Mouse (Mus musculus): ENCODE data around the gene Cacnb2.
"Not testable (repeated sequence)": the region's sequence is repeated elsewhere in the genome, so short reads cannot be mapped to it uniquely, and the experiment has no call there.

Gene Cacnb2

DNA sequence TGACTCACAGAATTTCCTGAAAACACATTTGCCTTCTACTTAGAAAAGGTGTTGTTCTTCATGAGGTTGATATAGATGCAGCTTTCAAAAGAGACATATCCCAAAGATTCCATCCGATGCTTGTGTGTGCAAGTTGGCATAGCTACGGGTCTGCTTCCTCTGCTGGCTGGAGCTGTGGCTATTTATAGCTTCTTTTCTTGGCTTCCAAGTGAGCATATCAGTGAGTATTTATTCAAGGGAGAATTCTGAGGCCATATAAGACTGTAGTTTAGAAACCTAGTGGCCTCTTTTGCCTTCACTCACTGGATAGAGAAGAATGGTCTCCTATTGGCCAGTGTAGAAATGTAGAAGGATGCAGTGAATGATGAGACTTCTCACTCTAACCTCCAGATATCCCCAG is 38.2 kb downstream of the Cacnb2 start:
- in situ Hi-C loops (cut with MboI; ENCODE audit: unreplicated experiment in 2 of 2), result loop anchor here in 1 of 2 experiments (25.0 kb wide), 1 partner anchor 1229 kb away; no protein-coding TSS in a partner anchor

DNA sequence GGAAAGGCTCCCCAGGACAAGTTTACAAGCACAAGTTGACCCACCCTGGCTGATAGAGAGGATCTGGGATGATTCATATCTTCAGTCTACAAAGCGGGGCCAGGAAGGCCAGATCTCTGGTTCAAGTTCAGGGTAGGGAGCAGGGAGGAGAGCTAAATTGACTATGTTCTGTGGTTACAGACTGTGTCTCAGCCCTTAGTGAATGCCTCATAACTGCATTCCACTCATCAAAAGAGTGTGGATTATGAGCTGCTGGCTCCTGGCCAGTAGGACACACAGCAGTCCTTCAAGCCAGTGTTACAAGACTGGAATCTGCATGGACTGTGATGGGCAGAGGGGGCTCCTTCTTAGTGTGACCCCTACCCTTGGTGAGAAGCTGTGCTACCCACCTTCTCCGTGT is 48.4 kb downstream of the Cacnb2 start:
- in situ Hi-C loops (cut with MboI; ENCODE audit: unreplicated experiment in 2 of 2), result no loop called here

DNA sequence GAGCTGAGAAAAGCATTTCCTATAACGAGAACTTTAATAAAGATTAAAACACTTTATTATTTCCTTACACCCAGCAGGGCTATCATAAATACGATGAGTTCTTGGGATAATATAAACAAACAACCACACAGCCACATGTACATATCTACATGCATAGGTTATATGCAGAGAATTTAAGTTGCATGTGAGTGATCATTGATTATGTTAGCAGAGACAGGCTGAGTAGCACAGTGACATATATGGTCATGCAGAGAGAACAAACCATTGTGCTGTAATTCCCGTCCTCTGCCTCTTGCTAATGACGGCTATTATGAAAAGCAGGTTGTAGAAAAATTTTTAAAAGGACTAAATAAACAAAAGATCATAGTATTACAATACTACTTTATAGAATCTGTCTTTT is 53.8 kb downstream of the Cacnb2 start:
- in situ Hi-C loops (cut with MboI; ENCODE audit: unreplicated experiment in 2 of 2), result no loop called here

GRCm38 (mm10) chr2:14657205-14657844 is 54.4 kb downstream of the Cacnb2 start:
- in situ Hi-C loops (cut with MboI; ENCODE audit: unreplicated experiment in 2 of 2), result no loop called here

DNA sequence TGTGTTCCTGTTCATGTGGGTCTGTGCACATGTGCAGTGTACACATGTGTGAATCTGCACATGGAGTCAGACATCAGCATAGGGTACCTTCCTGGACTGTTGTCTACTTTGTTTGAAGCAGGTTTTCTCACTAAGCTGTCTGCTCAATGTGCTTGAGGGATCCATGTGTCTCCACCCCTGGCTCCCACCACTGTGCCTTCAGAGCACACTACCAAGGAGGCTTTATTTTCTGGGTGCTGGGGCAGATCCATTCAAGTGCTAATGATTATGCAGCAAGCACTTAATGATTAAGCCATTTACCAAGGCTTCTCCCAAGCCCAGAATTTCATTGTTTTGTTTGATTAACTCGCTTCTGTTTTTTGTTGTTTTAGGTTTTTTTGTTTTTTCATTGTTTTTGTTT is 62.3 kb downstream of the Cacnb2 start:
- in situ Hi-C loops (cut with MboI; ENCODE audit: unreplicated experiment in 2 of 2), result no loop called here

DNA sequence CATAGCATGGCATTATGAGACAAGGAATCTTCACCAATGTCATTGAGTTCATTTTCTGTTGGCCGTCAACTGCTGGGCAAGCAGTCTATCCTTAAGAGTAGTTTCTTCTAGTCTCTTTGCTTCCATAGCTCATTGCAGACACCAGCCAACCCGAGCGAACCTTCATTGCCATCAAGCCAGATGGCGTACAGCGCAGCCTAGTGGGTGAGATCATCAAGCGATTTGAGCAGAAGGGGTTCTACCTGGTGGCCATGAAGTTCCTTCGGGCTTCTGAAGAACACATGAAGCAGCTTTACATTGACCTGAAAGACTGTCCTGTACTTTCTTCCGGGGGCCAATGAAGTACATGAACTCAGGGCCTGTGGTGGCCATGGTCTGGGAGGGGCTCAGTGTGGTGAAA is 69.2 kb downstream of the Cacnb2 start:
- in situ Hi-C loops (cut with MboI; ENCODE audit: unreplicated experiment in 2 of 2), result loop anchor here in 1 of 2 experiments (10.0 kb wide), 1 partner anchor 517 kb away; no protein-coding TSS in a partner anchor

DNA sequence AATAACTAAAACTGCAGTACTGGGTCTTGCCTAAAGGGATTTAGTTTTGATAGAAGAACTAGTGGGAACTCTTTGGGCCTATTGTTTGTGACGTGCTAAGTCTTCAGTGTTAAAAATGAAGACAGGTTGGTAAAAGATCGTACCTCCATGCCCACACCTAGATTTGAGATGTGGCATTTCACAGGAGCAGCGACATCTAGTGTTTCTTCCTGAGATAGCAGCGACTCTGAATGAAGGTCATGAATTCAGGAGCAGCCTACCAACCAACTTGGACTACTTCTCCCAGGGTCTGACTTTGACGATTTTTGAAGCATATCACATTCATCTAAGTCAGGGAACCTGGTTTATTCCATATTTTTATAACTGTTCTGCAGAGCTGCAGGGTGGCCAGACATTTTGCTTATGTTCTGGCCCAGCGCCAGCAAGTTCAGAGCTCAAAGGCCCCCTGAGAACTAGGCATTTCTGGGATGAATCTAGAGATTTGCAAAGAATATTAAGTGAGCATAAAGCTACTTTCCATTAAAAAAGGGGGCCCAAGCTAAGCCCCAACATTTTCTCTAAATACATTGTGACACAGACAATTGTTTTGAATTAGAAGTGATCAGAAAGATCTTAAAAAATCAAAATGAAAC is 74.1 kb downstream of the Cacnb2 start:
- in situ Hi-C loops (cut with MboI; ENCODE audit: unreplicated experiment in 2 of 2), result loop anchor here (5.0 to 10.0 kb wide), 4 partner anchors 70 to 522 kb away; no protein-coding TSS in a partner anchor

GRCm38 (mm10) chr2:14684231-14684630 is 81.3 kb downstream of the Cacnb2 start:
- in situ Hi-C loops (cut with MboI; ENCODE audit: unreplicated experiment in 2 of 2), result loop anchor here in 1 of 2 experiments (10.0 kb wide), 1 partner anchor 369 kb away; no protein-coding TSS in a partner anchor

- in situ Hi-C loops (cut with MboI; ENCODE audit: unreplicated experiment in 2 of 2), result loop anchor here (5.0 to 10.0 kb wide), 4 partner anchors 546 to 1408 kb away; no protein-coding TSS in a partner anchor
These were observed 100.2 kb downstream of the Cacnb2 start for GRCm38 (mm10) chr2:14702973-14703645.

DNA sequence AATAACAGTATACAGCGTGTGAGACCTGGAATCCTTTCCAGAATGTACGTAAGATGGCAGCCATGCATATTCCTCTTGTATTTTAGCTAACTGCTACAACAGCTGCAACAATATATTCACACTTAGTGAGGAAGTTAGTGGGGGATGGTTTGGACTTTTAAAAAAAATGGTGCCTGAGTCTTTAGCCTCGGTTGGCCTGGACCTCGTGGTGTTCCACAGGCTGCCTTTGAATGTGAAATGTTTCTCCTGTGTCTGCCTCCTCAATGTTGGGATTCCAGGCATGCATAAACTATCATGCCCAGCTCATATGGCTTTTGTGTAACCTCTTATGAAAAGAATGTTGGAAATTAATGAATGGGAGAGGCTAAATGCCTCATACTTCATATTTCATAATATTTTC is 100.8 kb downstream of the Cacnb2 start:
- in situ Hi-C loops (cut with MboI; ENCODE audit: unreplicated experiment in 2 of 2), result loop anchor here (5.0 to 10.0 kb wide), 4 partner anchors 546 to 1409 kb away; no protein-coding TSS in a partner anchor

- in situ Hi-C loops (cut with MboI; ENCODE audit: unreplicated experiment in 2 of 2), result loop anchor here (5.0 to 10.0 kb wide), 3 partner anchors 332 to 1035 kb away; no protein-coding TSS in a partner anchor
These were observed 107.4 kb downstream of the Cacnb2 start for GRCm38 (mm10) chr2:14710247-14710646.

- in situ Hi-C loops (cut with MboI; ENCODE audit: unreplicated experiment in 2 of 2), result loop anchor here (5.0 to 10.0 kb wide), 3 partner anchors 331 to 1037 kb away; no protein-coding TSS in a partner anchor
These were observed 108.9 kb downstream of the Cacnb2 start for GRCm38 (mm10) chr2:14711751-14712150.

DNA sequence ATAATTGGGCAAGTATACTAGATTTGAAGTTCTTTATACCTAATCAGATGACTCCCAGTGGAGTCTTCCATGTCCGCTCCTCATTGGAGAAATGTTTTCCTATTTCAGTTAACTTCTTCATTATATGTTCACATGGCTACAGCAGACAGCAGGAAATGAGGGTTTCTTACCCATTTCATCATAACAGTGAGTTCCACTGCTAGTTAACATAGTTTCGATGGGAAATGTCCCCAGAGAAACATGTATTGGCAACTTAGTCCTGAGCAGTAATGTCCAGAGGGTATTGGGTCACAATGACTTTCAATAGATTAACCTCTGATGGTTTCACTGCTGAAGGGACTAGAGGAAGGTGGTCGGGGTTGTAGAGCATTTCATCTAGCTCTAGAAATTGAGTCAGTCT is 110.2 kb downstream of the Cacnb2 start:
- in situ Hi-C loops (cut with MboI; ENCODE audit: unreplicated experiment in 2 of 2), result loop anchor here (5.0 to 10.0 kb wide), 3 partner anchors 329 to 1038 kb away; no protein-coding TSS in a partner anchor

DNA sequence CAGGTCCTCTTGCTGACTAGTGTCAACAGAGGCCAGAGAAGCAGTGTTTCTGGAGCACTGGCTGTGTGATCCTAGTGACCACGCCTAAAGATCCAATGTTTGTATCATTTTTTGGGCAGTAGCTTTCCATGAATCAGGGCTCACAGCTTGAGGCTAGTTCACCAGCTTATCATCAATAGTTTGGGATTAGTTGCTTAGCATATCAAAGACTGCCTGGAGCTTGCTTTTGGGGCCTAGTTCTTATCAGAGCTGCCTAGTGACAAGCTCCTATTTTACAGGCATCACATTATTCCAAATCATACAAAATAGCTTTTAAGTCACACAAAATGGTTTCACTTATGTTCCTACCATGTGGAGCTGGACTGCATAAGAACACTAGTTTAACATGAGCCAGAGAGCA is 113.8 kb downstream of the Cacnb2 start:
- in situ Hi-C loops (cut with MboI; ENCODE audit: unreplicated experiment in 2 of 2), result loop anchor here in 1 of 2 experiments (10.0 kb wide), 1 partner anchor 1042 kb away; no protein-coding TSS in a partner anchor

DNA sequence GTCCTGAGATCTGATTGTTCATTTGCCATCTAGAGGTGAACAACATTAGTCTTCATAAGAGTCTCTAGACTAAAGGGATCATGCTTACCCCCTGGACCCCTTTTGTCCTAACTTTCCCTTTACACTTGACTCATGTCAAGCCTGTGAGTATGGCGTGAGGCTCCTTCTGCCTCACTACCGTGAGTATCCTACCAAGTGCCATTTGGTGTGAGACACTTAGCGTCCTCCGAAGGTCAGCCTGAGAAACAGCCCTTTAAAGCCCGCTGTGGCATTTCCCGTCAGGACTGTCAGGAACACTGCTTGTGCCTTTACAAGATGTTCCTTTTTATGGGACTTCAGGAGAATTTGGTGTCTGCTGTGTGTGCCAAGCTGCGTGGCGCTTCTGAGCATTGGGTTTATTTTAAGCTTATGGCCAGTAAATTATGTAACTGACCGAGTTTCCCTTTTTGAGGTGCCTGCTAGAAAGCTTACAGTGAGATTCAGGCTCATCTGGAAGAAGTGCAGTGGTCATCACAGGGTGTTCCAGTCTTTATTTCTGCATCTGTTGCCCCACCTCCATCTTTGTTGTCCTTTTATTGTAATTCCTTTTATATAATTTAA is 116.3 kb downstream of the Cacnb2 start:
- in situ Hi-C loops (cut with MboI; ENCODE audit: unreplicated experiment in 2 of 2), result loop anchor here in 1 of 2 experiments (10.0 kb wide), 1 partner anchor 1044 kb away; no protein-coding TSS in a partner anchor

- in situ Hi-C loops (cut with MboI; ENCODE audit: unreplicated experiment in 2 of 2), result no loop called here
These were observed 122.5 kb downstream of the Cacnb2 start for GRCm38 (mm10) chr2:14725437-14725836.

- in situ Hi-C loops (cut with MboI; ENCODE audit: unreplicated experiment in 2 of 2), result not testable (repeated sequence)
These were observed 123.7 kb downstream of the Cacnb2 start for GRCm38 (mm10) chr2:14726601-14727000.

- in situ Hi-C loops (cut with MboI; ENCODE audit: unreplicated experiment in 2 of 2), result no loop called here
These were observed 136.0 kb downstream of the Cacnb2 start for GRCm38 (mm10) chr2:14738927-14739326.

DNA sequence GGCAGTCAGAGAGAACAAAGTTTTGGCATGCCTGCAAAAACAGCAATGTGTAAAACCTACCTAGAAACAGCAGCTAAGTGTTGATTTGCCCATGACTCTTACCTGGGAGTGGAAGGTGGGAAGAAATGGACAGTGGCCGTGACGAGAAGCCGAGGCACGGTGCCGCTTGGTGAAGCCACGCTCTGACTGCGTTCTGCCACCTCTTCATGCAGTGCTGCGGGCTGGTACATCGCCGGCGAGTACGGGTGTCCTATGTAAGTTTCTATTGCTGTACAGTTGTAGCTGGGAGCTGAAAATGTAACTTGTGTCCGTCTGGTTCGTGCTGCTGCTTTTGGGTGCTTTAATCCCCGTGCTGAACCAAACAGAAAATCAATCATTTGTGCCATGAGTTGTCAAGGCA is 136.6 kb downstream of the Cacnb2 start:
- in situ Hi-C loops (cut with MboI; ENCODE audit: unreplicated experiment in 2 of 2), result no loop called here

GRCm38 (mm10) chr2:14740359-14740758 is 137.5 kb downstream of the Cacnb2 start:
- in situ Hi-C loops (cut with MboI; ENCODE audit: unreplicated experiment in 2 of 2), result no loop called here

Measured in v-Abl transformed pro-B cells (cell line).